Mouse (Mus musculus): Measurements from ENCODE around the gene Mllt11. TPM values are rescaled to one million over a fixed set of nuclear protein-coding genes. Genes with fewer than 3 reads are reported as not detected.
A peak's percentile ranks its signal among the peaks of the same experiment; 100 is the strongest.

The Mllt11 gene
- polyA plus RNA-seq, 1 experiment from 2014 or later = 18.8 TPM

DNA sequence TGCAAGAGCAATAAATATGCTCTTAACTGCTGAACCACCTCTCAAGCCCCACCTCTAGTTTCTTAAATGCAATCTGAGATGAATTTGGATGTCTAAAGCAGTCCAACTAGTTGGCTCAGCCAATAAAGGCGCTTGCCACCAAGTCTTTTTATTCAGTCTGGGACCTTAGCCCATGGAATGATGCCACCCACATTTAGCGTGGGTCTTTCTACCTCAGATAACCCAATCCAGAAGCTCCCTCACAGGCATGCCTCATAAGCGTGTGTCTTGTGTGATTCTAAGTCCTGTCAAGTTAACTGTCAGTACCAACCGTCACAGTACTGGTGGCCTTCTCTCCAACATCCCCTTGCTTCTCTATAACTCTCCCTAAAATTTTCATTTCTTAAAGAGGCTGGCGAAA is 53.0 kb downstream of the Mllt11 start:
- Histone ChIP-seq H3K4me2 (no peak overlapping the region), H3K4me1 (peaks cover 4% of the 10 kb centered on the region), H3K4me3 (no peak overlapping the region), H3K9ac (no peak overlapping the region), H3K9me3 (no peaks in the 10 kb centered on the region), H3K36me3 (peaks cover 14% of the 10 kb centered on the region), H3K27me3 (peaks cover 3% of the 10 kb centered on the region), H3K27ac (no peak overlapping the region)
- no peak for ATAC-seq (ENCODE audit: insufficient number of reproducible peaks, insufficient read depth, low FRiP score, low TSS enrichment, low read depth)
- 79% methylated on average over 5 of the region's 5 CpGs for WGBS

DNA sequence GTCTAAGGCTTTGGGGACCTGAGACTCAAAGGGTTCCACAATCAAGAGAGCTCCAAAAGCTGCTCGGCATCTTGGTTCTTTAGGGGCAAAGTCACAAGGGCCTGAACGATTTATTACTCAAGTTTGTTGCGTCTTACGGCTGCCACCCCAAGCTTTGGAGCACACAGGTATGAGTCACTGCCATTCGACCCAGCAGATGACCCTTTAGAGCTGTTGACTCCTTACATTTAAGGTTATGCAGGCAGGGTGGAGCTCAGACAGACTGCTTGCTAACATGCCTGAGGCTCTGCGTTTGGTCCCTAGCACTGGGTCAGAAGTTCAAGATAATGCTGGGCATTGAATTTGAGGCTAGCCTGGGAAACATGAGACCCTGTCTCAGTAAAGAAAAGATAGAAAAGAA is 54.4 kb downstream of the Mllt11 start:
- Histone ChIP-seq H3K4me1 (peaks cover 17% of the 10 kb centered on the region), H3K4me3 (no peak overlapping the region), H3K36me3 (peaks cover 11% of the 10 kb centered on the region), H3K9me3 (no peaks in the 10 kb centered on the region), H3K27ac (no peak overlapping the region), H3K4me2 (no peak overlapping the region), H3K27me3 (peaks cover 17% of the 10 kb centered on the region), H3K9ac (no peak overlapping the region)
- 72% methylated on average over 6 of the region's 6 CpGs for WGBS
- no peak for ATAC-seq (ENCODE audit: insufficient number of reproducible peaks, insufficient read depth, low FRiP score, low TSS enrichment, low read depth)

DNA sequence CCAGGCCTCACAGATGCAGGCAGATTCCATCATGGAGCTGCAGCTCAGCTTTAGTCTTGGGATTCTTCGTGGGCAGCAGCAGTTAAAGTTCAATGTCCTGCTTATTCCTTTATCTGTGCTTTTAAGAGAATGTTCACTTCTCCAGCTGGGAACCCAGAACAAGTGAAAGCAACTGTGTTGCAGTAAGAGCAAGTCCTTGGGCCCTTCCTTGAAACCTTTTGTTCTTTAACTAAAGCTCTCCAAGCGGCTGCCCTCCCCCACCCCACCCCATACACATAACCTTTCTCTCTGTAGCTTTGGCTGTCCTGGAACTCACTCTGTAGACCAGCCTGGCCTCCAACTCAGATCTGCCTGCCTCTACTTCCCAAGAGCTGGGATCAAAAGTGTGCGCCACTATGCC is 55.5 kb downstream of the Mllt11 start:
- Histone ChIP-seq H3K4me3 (no peak overlapping the region), H3K27ac (no peak overlapping the region), H3K27me3 (peaks cover 28% of the 10 kb centered on the region), H3K4me1 (peaks cover 19% of the 10 kb centered on the region), H3K9ac (no peak overlapping the region), H3K4me2 (no peak overlapping the region), H3K9me3 (no peaks in the 10 kb centered on the region), H3K36me3 (peaks cover 21% of the 10 kb centered on the region)
- WGBS = 62% methylated on average over 3 of the region's 3 CpGs
- ATAC-seq (ENCODE audit: insufficient number of reproducible peaks, insufficient read depth, low FRiP score, low TSS enrichment, low read depth) = no peak

DNA sequence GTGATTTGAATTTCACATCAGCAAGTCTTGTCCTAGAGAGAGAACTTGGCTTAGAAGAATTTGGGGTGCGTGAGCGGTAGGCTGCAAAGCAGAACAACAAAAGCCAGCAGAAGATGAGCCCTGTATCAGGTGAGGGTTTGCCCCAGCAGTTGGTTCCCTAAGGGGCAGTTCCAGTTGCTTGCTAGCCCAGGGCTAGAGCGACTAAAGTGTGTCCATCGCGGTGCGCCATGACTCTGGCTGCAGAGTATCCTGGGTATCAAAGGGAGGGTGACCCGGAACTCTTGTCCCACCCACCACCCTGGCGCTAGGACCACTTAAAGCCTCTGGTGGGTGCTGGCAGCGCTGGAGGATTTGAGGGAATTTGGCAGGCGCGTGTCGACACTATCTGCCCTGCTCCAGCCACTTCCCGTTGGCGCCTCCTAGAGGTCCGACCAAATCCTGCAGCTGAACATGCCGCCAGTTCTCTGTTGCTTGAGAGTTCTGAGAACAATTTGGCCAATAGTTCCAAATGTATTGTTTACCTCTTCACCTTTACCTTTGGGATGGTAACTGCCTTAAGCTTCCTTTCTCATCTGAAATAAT is 57.9 kb downstream of the Mllt11 start:
- 8% methylated on average over 16 of the region's 16 CpGs for WGBS
- H3K9ac ChIP-seq = no peak overlapping the region
- peaks cover 19% of the 10 kb centered on the region for H3K4me1 ChIP-seq
- peak overlapping the region; percentile 53 for H3K4me2 ChIP-seq
- H3K4me3 ChIP-seq = peak overlapping the region; percentile 32; the same call in 1 of the 2 replicates
- ATAC-seq (ENCODE audit: insufficient number of reproducible peaks, insufficient read depth, low FRiP score, low TSS enrichment, low read depth) = no peak
- peaks cover 51% of the 10 kb centered on the region for H3K27me3 ChIP-seq
- no peaks in the 10 kb centered on the region for H3K9me3 ChIP-seq
- peaks cover 45% of the 10 kb centered on the region for H3K36me3 ChIP-seq
- H3K27ac ChIP-seq = no peak overlapping the region

DNA sequence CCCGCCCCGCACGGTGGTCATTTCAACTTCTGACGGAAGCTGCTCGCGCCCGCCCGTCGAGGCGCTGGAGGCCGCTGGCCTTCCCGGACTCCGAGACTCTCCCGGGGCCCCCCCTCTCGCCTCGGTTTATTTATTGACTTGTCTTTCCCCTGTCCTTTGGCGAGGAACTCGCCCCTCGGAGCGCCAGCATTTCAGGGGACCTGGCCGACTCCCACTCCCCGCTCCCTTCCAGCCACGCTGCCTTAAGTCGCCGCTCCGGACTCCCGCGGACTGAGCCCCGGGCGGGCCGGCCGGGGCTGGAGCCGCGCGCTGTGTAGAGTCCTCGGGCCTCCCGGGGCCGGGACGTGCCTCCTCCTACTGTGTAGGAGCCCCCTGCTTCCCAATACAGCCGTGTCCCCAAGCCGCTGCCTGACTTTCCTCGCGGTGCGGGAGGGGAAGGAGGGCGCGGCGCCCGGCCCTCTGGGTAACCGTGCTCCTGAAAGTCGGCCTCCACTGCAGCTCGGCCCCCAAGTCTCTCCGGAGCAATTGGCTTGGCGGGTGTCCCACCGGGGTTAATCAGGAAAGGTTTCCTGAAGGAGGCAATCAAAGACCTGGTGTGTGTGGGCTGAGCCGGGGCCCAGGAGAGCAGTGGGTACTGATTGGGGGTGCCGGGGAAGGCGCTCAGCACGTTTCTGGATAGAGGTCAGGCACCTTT is 58.6 kb downstream of the Mllt11 start:
- Histone ChIP-seq H3K4me2 (peak overlapping the region; percentile 53), H3K4me3 (peak overlapping the region; percentile 32), H3K27me3 (peaks cover 51% of the 10 kb centered on the region), H3K36me3 (peaks cover 52% of the 10 kb centered on the region), H3K9ac (peak overlapping the region; percentile 65), H3K9me3 (no peaks in the 10 kb centered on the region), H3K27ac (no peak overlapping the region), H3K4me1 (peaks cover 19% of the 10 kb centered on the region)
- WGBS = 16% methylated on average over 57 of the region's 58 CpGs
- ATAC-seq (ENCODE audit: insufficient number of reproducible peaks, insufficient read depth, low FRiP score, low TSS enrichment, low read depth) = peak; percentile 35; the same call in 1 of the 2 replicates

DNA sequence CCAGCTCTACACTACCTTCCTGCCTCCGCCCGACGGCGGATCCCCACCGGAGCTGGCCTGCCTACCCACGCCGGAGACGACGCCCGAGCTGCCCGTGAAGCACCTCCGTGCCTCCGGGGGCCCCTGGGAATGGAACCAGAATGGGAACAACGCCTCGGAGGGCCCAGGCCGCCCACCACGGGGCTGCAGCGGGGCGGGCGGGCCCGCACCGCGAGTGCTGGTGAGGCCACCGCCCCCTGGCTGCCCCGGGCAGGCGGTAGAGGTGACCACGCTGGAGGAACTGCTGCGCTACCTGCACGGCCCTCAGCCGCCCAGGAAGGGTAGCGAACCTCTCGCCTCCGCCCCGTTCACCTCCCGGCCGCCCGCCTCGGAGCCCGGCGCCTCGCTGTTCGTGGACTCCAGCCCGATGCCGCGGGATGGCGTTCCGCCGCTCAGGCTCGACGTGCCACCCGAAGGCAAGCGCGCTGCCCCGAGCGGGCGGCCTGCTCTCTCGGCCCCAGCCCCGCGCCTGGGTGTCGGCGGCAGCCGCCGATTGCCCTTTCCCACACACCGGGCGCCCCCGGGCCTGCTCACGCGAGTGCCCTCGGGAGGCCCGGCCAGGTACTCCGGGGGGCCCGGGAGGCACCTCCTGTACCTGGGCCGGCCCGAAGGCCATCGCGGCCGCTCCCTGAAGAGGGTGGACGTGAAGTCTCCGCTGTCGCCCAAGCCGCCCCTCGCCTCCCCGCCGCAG is 59.3 kb downstream of the Mllt11 start:
- Histone ChIP-seq H3K9ac (peak overlapping the region; percentile 65), H3K27me3 (peaks cover 51% of the 10 kb centered on the region), H3K4me2 (peak overlapping the region; percentile 53), H3K4me1 (peaks cover 19% of the 10 kb centered on the region), H3K36me3 (peaks cover 59% of the 10 kb centered on the region), H3K27ac (no peak overlapping the region), H3K9me3 (no peaks in the 10 kb centered on the region), H3K4me3 (peak overlapping the region; percentile 32; the same call in 1 of the 2 replicates)
- ATAC-seq (ENCODE audit: insufficient number of reproducible peaks, insufficient read depth, low FRiP score, low TSS enrichment, low read depth) = no peak
- 20% methylated on average over 77 of the region's 84 CpGs for WGBS

DNA sequence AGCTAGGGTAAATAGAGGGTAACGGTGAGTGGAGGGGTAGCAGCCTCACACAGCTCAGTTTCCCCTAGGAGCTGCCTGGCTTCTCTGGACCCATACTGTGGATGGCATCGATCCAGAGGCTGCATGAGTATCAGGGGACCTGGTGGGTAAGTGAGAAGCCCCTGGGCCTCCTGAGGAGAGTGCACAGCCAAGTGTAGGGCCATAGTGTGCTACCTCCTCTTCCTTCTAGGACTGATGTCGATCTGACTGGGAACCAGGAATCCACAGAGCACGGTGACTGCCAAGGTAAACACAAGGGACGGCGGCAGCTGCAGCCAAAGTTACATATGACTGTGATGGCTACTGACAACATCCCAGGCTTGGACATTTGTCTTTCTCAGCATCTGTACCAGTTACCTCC is 60.9 kb downstream of the Mllt11 start:
- H3K4me1 ChIP-seq = peaks cover 19% of the 10 kb centered on the region
- no peak overlapping the region for H3K27ac ChIP-seq
- H3K27me3 ChIP-seq = peaks cover 51% of the 10 kb centered on the region
- WGBS = 77% methylated on average over 6 of the region's 6 CpGs
- no peak overlapping the region for H3K4me2 ChIP-seq
- no peak overlapping the region for H3K4me3 ChIP-seq
- no peak overlapping the region for H3K9ac ChIP-seq
- peaks cover 75% of the 10 kb centered on the region for H3K36me3 ChIP-seq
- H3K9me3 ChIP-seq = no peaks in the 10 kb centered on the region
- ATAC-seq (ENCODE audit: insufficient number of reproducible peaks, insufficient read depth, low FRiP score, low TSS enrichment, low read depth) = no peak

DNA sequence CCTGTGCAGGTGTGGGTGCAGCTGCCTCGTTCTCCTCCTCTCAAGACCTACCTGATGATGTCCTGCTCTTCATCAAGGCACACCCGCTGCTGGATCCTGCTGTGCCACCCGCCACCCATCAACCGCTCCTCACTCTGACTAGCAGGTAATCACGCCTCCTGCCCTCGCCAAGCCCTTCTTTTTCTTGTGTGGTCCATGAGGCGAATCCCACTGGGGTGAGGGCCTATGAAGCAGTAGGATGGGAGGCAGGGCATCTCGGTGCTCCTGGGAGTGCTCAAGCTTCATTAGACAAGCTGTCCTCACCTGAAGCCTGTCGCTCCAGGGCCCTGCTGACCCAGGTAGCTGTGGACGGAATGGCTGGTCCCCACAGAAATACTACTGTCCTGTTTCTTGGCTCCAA is 62.0 kb downstream of the Mllt11 start:
- no peak for ATAC-seq (ENCODE audit: insufficient number of reproducible peaks, insufficient read depth, low FRiP score, low TSS enrichment, low read depth)
- 92% methylated on average over 10 of the region's 10 CpGs for WGBS
- Histone ChIP-seq H3K27me3 (peaks cover 51% of the 10 kb centered on the region), H3K36me3 (peaks cover 85% of the 10 kb centered on the region), H3K9ac (no peak overlapping the region), H3K4me3 (no peak overlapping the region), H3K4me1 (peaks cover 19% of the 10 kb centered on the region), H3K9me3 (no peaks in the 10 kb centered on the region; the same call in 1 of the 2 replicates), H3K4me2 (no peak overlapping the region), H3K27ac (no peak overlapping the region)

Other genes starting within 250 kb of the Mllt11 start
- 22.2 and 25.1 TPM in 2 replicates for gene Zfp687, start 216.7 kb downstream of the Mllt11 start, polyA plus RNA-seq (2015; fragmentation: Nextera tagmentation; extraction: Ambion mirVana)
- 286 and 293 TPM in 2 replicates for gene Psmd4, start 189.6 kb downstream of the Mllt11 start, polyA plus RNA-seq (2015; fragmentation: Nextera tagmentation; extraction: Ambion mirVana)
- 23.8 and 26.3 TPM in 2 replicates for gene Pip5k1a, start 125.2 kb downstream of the Mllt11 start, polyA plus RNA-seq (2015; fragmentation: Nextera tagmentation; extraction: Ambion mirVana)
- 185 and 213 TPM in 2 replicates for gene Vps72, start 121.1 kb downstream of the Mllt11 start, polyA plus RNA-seq (2015; fragmentation: Nextera tagmentation; extraction: Ambion mirVana)
- 0.65 and 0.69 TPM in 2 replicates for gene Tmod4, start 107.7 kb downstream of the Mllt11 start, polyA plus RNA-seq (2015; fragmentation: Nextera tagmentation; extraction: Ambion mirVana)
- gene Scnm1, start 98.2 kb downstream of the Mllt11 start, polyA plus RNA-seq (2015; fragmentation: Nextera tagmentation; extraction: Ambion mirVana) = 75.2 and 81.8 TPM in 2 replicates
- 17.0 and 19.3 TPM in 2 replicates for gene Lysmd1, start 98.1 kb downstream of the Mllt11 start, polyA plus RNA-seq (2015; fragmentation: Nextera tagmentation; extraction: Ambion mirVana)
- 2.7 and 4.7 TPM in 2 replicates for gene Tnfaip8l2, start 89.8 kb downstream of the Mllt11 start, polyA plus RNA-seq (2015; fragmentation: Nextera tagmentation; extraction: Ambion mirVana)
- 9.4 and 10.1 TPM in 2 replicates for gene Sema6c, start 71.7 kb downstream of the Mllt11 start, polyA plus RNA-seq (2015; fragmentation: Nextera tagmentation; extraction: Ambion mirVana)
- 13.9 and 14.2 TPM in 2 replicates for gene Gabpb2, start 14.3 kb downstream of the Mllt11 start, polyA plus RNA-seq (2015; fragmentation: Nextera tagmentation; extraction: Ambion mirVana)
- 89.6 and 91.2 TPM in 2 replicates for gene Cdc42se1, start 3.4 kb downstream of the Mllt11 start, polyA plus RNA-seq (2015; fragmentation: Nextera tagmentation; extraction: Ambion mirVana)
- gene Gm128, start 9.4 kb upstream of the Mllt11 start, polyA plus RNA-seq (2015; fragmentation: Nextera tagmentation; extraction: Ambion mirVana) = 0.46 and 0.61 TPM in 2 replicates
- 4.9 and 6.2 TPM in 2 replicates for gene Bnipl, start 19.0 kb upstream of the Mllt11 start, polyA plus RNA-seq (2015; fragmentation: Nextera tagmentation; extraction: Ambion mirVana)
- gene Mindy1, start 49.2 kb upstream of the Mllt11 start, polyA plus RNA-seq (2015; fragmentation: Nextera tagmentation; extraction: Ambion mirVana) = 41.4 and 42.9 TPM in 2 replicates
- 21.6 and 23.5 TPM in 2 replicates for gene Prune1, start 49.9 kb upstream of the Mllt11 start, polyA plus RNA-seq (2015; fragmentation: Nextera tagmentation; extraction: Ambion mirVana)
- 1.7 and 2.4 TPM in 2 replicates for gene Anxa9, start 75.0 kb upstream of the Mllt11 start, polyA plus RNA-seq (2015; fragmentation: Nextera tagmentation; extraction: Ambion mirVana)
- 168 and 170 TPM in 2 replicates for gene Cers2, start 82.6 kb upstream of the Mllt11 start, polyA plus RNA-seq (2015; fragmentation: Nextera tagmentation; extraction: Ambion mirVana)
- 49.8 and 51.5 TPM in 2 replicates for gene Setdb1, start 125.0 kb upstream of the Mllt11 start, polyA plus RNA-seq (2015; fragmentation: Nextera tagmentation; extraction: Ambion mirVana)
- 0.39 TPM in 1 of 2 replicates, not detected in the other for gene 4930558C23Rik, start 170.7 kb upstream of the Mllt11 start, polyA plus RNA-seq (2015; fragmentation: Nextera tagmentation; extraction: Ambion mirVana)
- gene Arnt, start 202.2 kb upstream of the Mllt11 start, polyA plus RNA-seq (2015; fragmentation: Nextera tagmentation; extraction: Ambion mirVana) = 53.2 and 60.8 TPM in 2 replicates